ENCODE assay signal across 27 mouse cellular contexts in genomic region chr7:127899997-127900396, GRCm38 (mm10). TPM values are rescaled to one million over a fixed set of nuclear protein-coding genes. Genes with fewer than 3 reads are reported as not detected.
DNase-seq lines count a peak whose midpoint lies in the region; ATAC-seq and TF ChIP-seq lines count a peak whose summit lies in the region.
"Had no signal": no experiment of that assay in that cellular context is flagged by ENCODE, and none has a peak within 500 bp of the region (broad histone marks: within the 10 kb centered on the region; RNA-seq: fewer than 3 reads in every experiment).

No protein-coding gene starts in this region.

- 16% methylated on average over 7 of the region's 7 CpGs for WGBS in liver, embryonic 11.5 days
- WGBS in small intestine, adult 2 months = 9% methylated on average over 7 of the region's 7 CpGs

- no peak for TF ChIP-seq POLR2A in small intestine, adult 2 months (IDR thresholded peaks at IDR 0.05; ENCODE audit: low read depth, low read length)

- peak overlapping the region; percentile 46 for H3K4me2 ChIP-seq in liver, embryonic 11.5 days
- H3K4me2 ChIP-seq: embryonic facial prominence, embryonic 12.5 days; forebrain, embryonic 13.5 days; limb, embryonic 15.5 days; midbrain, embryonic 13.5 days; neural tube, embryonic 12.5 days had no signal

- intact Hi-C loops in left cerebral cortex, postnatal 14 days (cut with DNase I) = no loop called here

- TF ChIP-seq CTCF in small intestine, adult 2 months (IDR thresholded peaks at IDR 0.05; ENCODE audit: extremely low read depth, insufficient read length, insufficient replicate concordance, low read depth, low read length) = no peak

- peaks cover 29% of the 10 kb centered on the region for H3K4me1 ChIP-seq in liver, embryonic 11.5 days (replicated peaks; ENCODE audit: control insufficient read depth, insufficient read depth, low read length)
- H3K4me1 ChIP-seq in small intestine, adult 2 months (ENCODE audit: control insufficient read depth, insufficient read depth, insufficient read length, low read length) = peaks cover 15% of the 10 kb centered on the region

- peak overlapping the region; percentile 62 for H3K27ac ChIP-seq in liver, embryonic 11.5 days (ENCODE audit: low read depth, low read length)
- peak overlapping the region; percentile 40; the same call in 1 of the 2 replicates for H3K27ac ChIP-seq in small intestine, adult 2 months (ENCODE audit: insufficient read depth, low read depth, low read length)
- H3K27ac ChIP-seq: embryonic facial prominence, embryonic 12.5 days; forebrain, embryonic 13.5 days; limb, embryonic 15.5 days; midbrain, embryonic 13.5 days; neural tube, embryonic 12.5 days had no signal

- ATAC-seq in liver, embryonic 11.5 days (replicated peaks; ENCODE audit: low FRiP score) = no peak
- ATAC-seq: forebrain, embryonic 13.5 days; midbrain, embryonic 13.5 days had no signal

- no peaks in the 10 kb centered on the region for H3K27me3 ChIP-seq in liver, embryonic 11.5 days (replicated peaks; ENCODE audit: control insufficient read depth, insufficient read depth, low read length)
- no peaks in the 10 kb centered on the region for H3K27me3 ChIP-seq in small intestine, adult 2 months (ENCODE audit: control insufficient read depth, insufficient read depth, low read length)
- H3K27me3 ChIP-seq: embryonic facial prominence, embryonic 12.5 days; forebrain, embryonic 13.5 days; limb, embryonic 15.5 days; neural tube, embryonic 12.5 days had no signal

- peak; percentile 46 for DNase-seq in thymus, postnatal 0 days (ENCODE audit: low spot score)
- DNase-seq in thymus, postnatal 14 days = no peak
- DNase-seq in liver, embryonic 11.5 days (ENCODE audit: low spot score) = no peak
- no peak for DNase-seq in spleen, postnatal 36 days (ENCODE audit: low spot score in 2 of 2)
- no peak for DNase-seq in B cell, adult 2 months
- DNase-seq in left cerebral cortex, postnatal 14 days (ENCODE audit: low spot score in 2 of 2) = no peak
- DNase-seq: cerebellum, adult 9-10 months; gastrocnemius, postnatal 25 days; lung, postnatal 10 days; right cerebral cortex, adult 18-20 months; thymus, postnatal 36 days had no signal

- 0 out of 2 replicates have a peak overlapping the region, but pooled peaks have one; percentile 3 for H3K9ac ChIP-seq in liver, embryonic 11.5 days (ENCODE audit: low read depth, low read length)
- H3K9ac ChIP-seq: embryonic facial prominence, embryonic 12.5 days; forebrain, embryonic 13.5 days; limb, embryonic 15.5 days; midbrain, embryonic 13.5 days; neural tube, embryonic 12.5 days had no signal

- H3K4me3 ChIP-seq in liver, embryonic 11.5 days (ENCODE audit: low read depth, low read length) = no peak overlapping the region
- H3K4me3 ChIP-seq in small intestine, adult 2 months (ENCODE audit: low read depth, low read length) = no peak overlapping the region
- H3K4me3 ChIP-seq: embryonic facial prominence, embryonic 12.5 days; erythroblast, embryonic 14.5 days; forebrain, embryonic 13.5 days; limb, embryonic 15.5 days; midbrain, embryonic 13.5 days; neural tube, embryonic 12.5 days had no signal

- H3K9me3 ChIP-seq in liver, embryonic 11.5 days (ENCODE audit: control insufficient read depth, low read length) = no peaks in the 10 kb centered on the region
- H3K9me3 ChIP-seq: embryonic facial prominence, embryonic 12.5 days; forebrain, embryonic 13.5 days; limb, embryonic 15.5 days; midbrain, embryonic 13.5 days; neural tube, embryonic 12.5 days had no signal

- H3K36me3 ChIP-seq in liver, embryonic 11.5 days (ENCODE audit: control insufficient read depth, insufficient read depth, low read length) = no peaks in the 10 kb centered on the region; the same call in 1 of the 2 replicates
- H3K36me3 ChIP-seq in small intestine, adult 2 months (ENCODE audit: control insufficient read depth, insufficient read depth, low read length) = no peaks in the 10 kb centered on the region
- H3K36me3 ChIP-seq: embryonic facial prominence, embryonic 12.5 days; limb, embryonic 15.5 days; midbrain, embryonic 13.5 days; neural tube, embryonic 12.5 days had no signal

RNA-seq across cellular contexts. Expression of gene Bckdk, which starts 3.9 kb away (rescaled TPM):
- 80.5 and 87.0 TPM in 2 replicates for polyA plus RNA-seq in thymus, postnatal 0 days (2015; fragmentation: Nextera tagmentation; extraction: Ambion mirVana)
- 126 and 132 TPM in 2 replicates for polyA plus RNA-seq in liver, embryonic 11.5 days (2014; fragmentation: Nextera tagmentation; extraction: Ambion mirVana)
- polyA plus RNA-seq in small intestine, adult 2 months (2012; rRNA removed) = 54.4 and 68.3 TPM in 2 replicates
- total RNA-seq in left cerebral cortex, postnatal 14 days (2021) = 10 to 100 TPM; 36.8 to 45.1 TPM

RNA-seq across cellular contexts. Expression of gene Vkorc1, which starts 4.6 kb away (rescaled TPM):
- polyA plus RNA-seq in thymus, postnatal 0 days (2015; fragmentation: Nextera tagmentation; extraction: Ambion mirVana) = 47.0 and 54.5 TPM in 2 replicates
- 108 and 110 TPM in 2 replicates for polyA plus RNA-seq in liver, embryonic 11.5 days (2014; fragmentation: Nextera tagmentation; extraction: Ambion mirVana)
- polyA plus RNA-seq in small intestine, adult 2 months (2012; rRNA removed) = 94.3 and 97.7 TPM in 2 replicates
- total RNA-seq in left cerebral cortex, postnatal 14 days (2021) = 10 to 100 TPM; 21.9 to 25.5 TPM

RNA-seq across cellular contexts. Expression of gene Gm21974, which starts 4.7 kb away (rescaled TPM):
- not detected in 2 replicates for polyA plus RNA-seq in thymus, postnatal 0 days (2015; fragmentation: Nextera tagmentation; extraction: Ambion mirVana)
- 0.08 TPM in 1 of 2 replicates, not detected in the other for polyA plus RNA-seq in liver, embryonic 11.5 days (2014; fragmentation: Nextera tagmentation; extraction: Ambion mirVana)
- not detected in 2 replicates for polyA plus RNA-seq in small intestine, adult 2 months (2012; rRNA removed)
- not detected for total RNA-seq in left cerebral cortex, postnatal 14 days (2021)
- total RNA-seq: adrenal gland, adult 18-20 months; gastrocnemius, postnatal 25 days; hematopoietic stem cell, adult 5-6 weeks; layer of hippocampus, postnatal 25 days; left cerebral cortex, postnatal 25 days; megakaryocyte progenitor cell, adult 5-6 weeks had no signal
- polyA plus RNA-seq: C2C12; cortical plate, adult 2 months; embryonic facial prominence, embryonic 12.5 days; erythroblast, embryonic 14.5 days; forebrain, embryonic 13.5 days; heart, embryonic 16.5 days; kidney, embryonic 16.5 days; limb, embryonic 15.5 days; midbrain, embryonic 13.5 days; neural tube, embryonic 12.5 days had no signal

RNA-seq across cellular contexts. Expression of gene Prss53, which starts 9.2 kb away (rescaled TPM):
- 0.39 and 0.57 TPM in 2 replicates for polyA plus RNA-seq in thymus, postnatal 0 days (2015; fragmentation: Nextera tagmentation; extraction: Ambion mirVana)
- 0.40 and 0.48 TPM in 2 replicates for polyA plus RNA-seq in liver, embryonic 11.5 days (2014; fragmentation: Nextera tagmentation; extraction: Ambion mirVana)
- 1.6 and 2.1 TPM in 2 replicates for polyA plus RNA-seq in small intestine, adult 2 months (2012; rRNA removed)
- 1 to 10 TPM; 1.3 TPM for total RNA-seq in left cerebral cortex, postnatal 14 days (2021)

RNA-seq across cellular contexts. Expression of gene Kat8, which starts 12.3 kb away (rescaled TPM):
- 40.7 and 43.0 TPM in 2 replicates for polyA plus RNA-seq in thymus, postnatal 0 days (2015; fragmentation: Nextera tagmentation; extraction: Ambion mirVana)
- polyA plus RNA-seq in liver, embryonic 11.5 days (2014; fragmentation: Nextera tagmentation; extraction: Ambion mirVana) = 44.2 and 47.0 TPM in 2 replicates
- 5.2 and 8.3 TPM in 2 replicates for polyA plus RNA-seq in small intestine, adult 2 months (2012; rRNA removed)
- 10 to 100 TPM; 26.0 to 30.0 TPM for total RNA-seq in left cerebral cortex, postnatal 14 days (2021)
